Mouse (Mus musculus): Measurements from ENCODE around the gene Hcls1. TPM values are rescaled to one million over a fixed set of nuclear protein-coding genes. Genes with fewer than 3 reads are reported as not detected.

Hcls1 gene
- polyA plus RNA-seq, 1 experiment from 2014 or later, result 2.5 TPM

GRCm38 (mm10) chr16:36932546-36932945 lies 2.2 kb upstream of the Hcls1 start:
- peaks cover 58% of the 10 kb centered on the region for H3K36me3 ChIP-seq
- no peaks in the 10 kb centered on the region for H3K9me3 ChIP-seq (replicated peaks)
- H3K27ac ChIP-seq (replicated peaks), result no peak overlapping the region
- 92% methylated on average over 6 of the region's 6 CpGs for WGBS
- H3K27me3 ChIP-seq (ENCODE audit: low read depth, poor library complexity, severe bottlenecking), result no peaks in the 10 kb centered on the region
- no peaks in the 10 kb centered on the region for H3K4me1 ChIP-seq
- DNase-seq (ENCODE audit: low spot score), result no peak
- no peak overlapping the region for H3K4me3 ChIP-seq

GRCm38 (mm10) chr16:36934131-36934840 lies 497 bp upstream of the Hcls1 start:
- 83% methylated on average over 6 of the region's 6 CpGs for WGBS
- H3K36me3 ChIP-seq, result peaks cover 41% of the 10 kb centered on the region
- no peaks in the 10 kb centered on the region for H3K27me3 ChIP-seq (ENCODE audit: low read depth, poor library complexity, severe bottlenecking)
- no peak overlapping the region for H3K4me3 ChIP-seq
- DNase-seq (ENCODE audit: low spot score), result no peak
- H3K9me3 ChIP-seq (replicated peaks), result no peaks in the 10 kb centered on the region
- no peak overlapping the region for H3K27ac ChIP-seq (replicated peaks)
- H3K4me1 ChIP-seq, result no peaks in the 10 kb centered on the region

- Histone ChIP-seq H3K4me3 (no peak overlapping the region), H3K9me3 (replicated peaks) (no peaks in the 10 kb centered on the region), H3K4me1 (no peaks in the 10 kb centered on the region), H3K27me3 (ENCODE audit: low read depth, poor library complexity, severe bottlenecking) (no peaks in the 10 kb centered on the region), H3K36me3 (peaks cover 26% of the 10 kb centered on the region), H3K27ac (replicated peaks) (no peak overlapping the region)
- 79% methylated on average over 3 of the region's 3 CpGs for WGBS
- no peak for DNase-seq (ENCODE audit: low spot score)
Measured at GRCm38 (mm10) chr16:36935814-36936213, 1.0 kb downstream of the Hcls1 start.

GRCm38 (mm10) chr16:36941137-36941727 lies 6.4 kb downstream of the Hcls1 start:
- Histone ChIP-seq H3K36me3 (no peaks in the 10 kb centered on the region), H3K27ac (replicated peaks) (no peak overlapping the region), H3K27me3 (ENCODE audit: low read depth, poor library complexity, severe bottlenecking) (no peaks in the 10 kb centered on the region), H3K4me1 (peaks cover 19% of the 10 kb centered on the region), H3K4me3 (no peak overlapping the region), H3K9me3 (replicated peaks) (no peaks in the 10 kb centered on the region)
- 79% methylated on average over 6 of the region's 6 CpGs for WGBS
- DNase-seq (ENCODE audit: low spot score), result no peak

GRCm38 (mm10) chr16:36941895-36942294 lies 7.1 kb downstream of the Hcls1 start:
- Histone ChIP-seq H3K27ac (replicated peaks) (no peak overlapping the region), H3K9me3 (replicated peaks) (no peaks in the 10 kb centered on the region), H3K27me3 (ENCODE audit: low read depth, poor library complexity, severe bottlenecking) (no peaks in the 10 kb centered on the region), H3K4me1 (peaks cover 19% of the 10 kb centered on the region), H3K4me3 (no peak overlapping the region), H3K36me3 (no peaks in the 10 kb centered on the region)
- 84% methylated on average over 4 of the region's 4 CpGs for WGBS
- DNase-seq (ENCODE audit: low spot score), result no peak

- WGBS, result 91% methylated on average over 3 of the region's 3 CpGs
Measured at GRCm38 (mm10) chr16:36943591-36943990, 8.8 kb downstream of the Hcls1 start.

GRCm38 (mm10) chr16:36944895-36945424 lies 10.2 kb downstream of the Hcls1 start:
- H3K36me3 ChIP-seq, result no peaks in the 10 kb centered on the region
- WGBS, result 23% methylated on average over 12 of the region's 12 CpGs
- no peaks in the 10 kb centered on the region for H3K27me3 ChIP-seq (ENCODE audit: low read depth, poor library complexity, severe bottlenecking)
- peak overlapping the region; percentile 39 for H3K27ac ChIP-seq (replicated peaks)
- H3K4me1 ChIP-seq, result peaks cover 19% of the 10 kb centered on the region
- H3K9me3 ChIP-seq (replicated peaks), result no peaks in the 10 kb centered on the region
- H3K4me3 ChIP-seq, result peak overlapping the region; percentile 10; the same call in 1 of the 2 replicates
- DNase-seq (ENCODE audit: low spot score), result peak; percentile 55

More at GRCm38 (mm10) chr16:36943591-36943990, 8.8 kb downstream of the Hcls1 start:
- Histone ChIP-seq H3K27ac (replicated peaks) (no peak overlapping the region), H3K9me3 (replicated peaks) (no peaks in the 10 kb centered on the region), H3K36me3 (no peaks in the 10 kb centered on the region), H3K27me3 (ENCODE audit: low read depth, poor library complexity, severe bottlenecking) (no peaks in the 10 kb centered on the region), H3K4me3 (no peak overlapping the region), H3K4me1 (peaks cover 19% of the 10 kb centered on the region)
- DNase-seq (ENCODE audit: low spot score), result no peak

- WGBS, result 87% methylated on average over 8 of the region's 8 CpGs
- Histone ChIP-seq H3K27ac (replicated peaks) (no peak overlapping the region), H3K4me3 (no peak overlapping the region), H3K27me3 (ENCODE audit: low read depth, poor library complexity, severe bottlenecking) (no peaks in the 10 kb centered on the region), H3K4me1 (peaks cover 22% of the 10 kb centered on the region), H3K36me3 (no peaks in the 10 kb centered on the region), H3K9me3 (replicated peaks) (no peaks in the 10 kb centered on the region)
- DNase-seq (ENCODE audit: low spot score), result no peak
Measured at GRCm38 (mm10) chr16:36946459-36947159, 11.8 kb downstream of the Hcls1 start.

- H3K9me3 ChIP-seq (replicated peaks), result no peaks in the 10 kb centered on the region
- no peak for DNase-seq (ENCODE audit: low spot score)
- peaks cover 22% of the 10 kb centered on the region for H3K4me1 ChIP-seq
- 63% methylated on average over 4 of the region's 4 CpGs for WGBS
- H3K4me3 ChIP-seq, result no peak overlapping the region
- H3K27me3 ChIP-seq (ENCODE audit: low read depth, poor library complexity, severe bottlenecking), result no peaks in the 10 kb centered on the region
- no peaks in the 10 kb centered on the region for H3K36me3 ChIP-seq
- no peak overlapping the region for H3K27ac ChIP-seq (replicated peaks)
Measured at GRCm38 (mm10) chr16:36947646-36948197, 12.9 kb downstream of the Hcls1 start.

- DNase-seq (ENCODE audit: low spot score), result no peak
- 74% methylated on average over 8 of the region's 8 CpGs for WGBS
- H3K4me3 ChIP-seq, result no peak overlapping the region
- no peak overlapping the region for H3K27ac ChIP-seq (replicated peaks)
- H3K9me3 ChIP-seq (replicated peaks), result no peaks in the 10 kb centered on the region
- H3K36me3 ChIP-seq, result no peaks in the 10 kb centered on the region
- H3K27me3 ChIP-seq (ENCODE audit: low read depth, poor library complexity, severe bottlenecking), result no peaks in the 10 kb centered on the region
- H3K4me1 ChIP-seq, result peaks cover 17% of the 10 kb centered on the region
Measured at GRCm38 (mm10) chr16:36949614-36950336, 15.0 kb downstream of the Hcls1 start.

GRCm38 (mm10) chr16:36951029-36951428 lies 16.2 kb downstream of the Hcls1 start:
- H3K27me3 ChIP-seq (ENCODE audit: low read depth, poor library complexity, severe bottlenecking), result no peaks in the 10 kb centered on the region
- H3K27ac ChIP-seq (replicated peaks), result peak overlapping the region; percentile 9; the same call in 1 of the 2 replicates
- H3K36me3 ChIP-seq, result no peaks in the 10 kb centered on the region
- H3K9me3 ChIP-seq (replicated peaks), result no peaks in the 10 kb centered on the region
- 31% methylated on average over 4 of the region's 4 CpGs for WGBS
- H3K4me1 ChIP-seq, result peaks cover 19% of the 10 kb centered on the region
- no peak for DNase-seq (ENCODE audit: low spot score)
- no peak overlapping the region for H3K4me3 ChIP-seq

- 19% methylated on average over 11 of the region's 11 CpGs for WGBS
- Histone ChIP-seq H3K27ac (replicated peaks) (peak overlapping the region; percentile 69), H3K4me3 (no peak overlapping the region; the same call in 1 of the 2 replicates), H3K4me1 (peaks cover 19% of the 10 kb centered on the region), H3K27me3 (ENCODE audit: low read depth, poor library complexity, severe bottlenecking) (no peaks in the 10 kb centered on the region), H3K9me3 (replicated peaks) (no peaks in the 10 kb centered on the region), H3K36me3 (no peaks in the 10 kb centered on the region)
- DNase-seq (ENCODE audit: low spot score), result peak; percentile 40
Measured at GRCm38 (mm10) chr16:36955106-36955505, 20.3 kb downstream of the Hcls1 start.

Measured in midbrain, embryonic 10.5 days (tissue).